Mouse (Mus musculus) spleen, postnatal 14 days (tissue): ENCODE measurements at regions not wholly inside any gene's neighbourhood (a gene's known extent, or its start where the extent isn't known, plus 50 kb on each side); places are given as distances from the start of the nearest gene placed in this dataset.

Experiments used
- DNase-seq, 2 experiments: peaks; one replicate each; pipeline ENCODE4 v3.0.0; 2021 to 2022; ENCODE audit warnings: low spot score in 2 of 2

DNA sequence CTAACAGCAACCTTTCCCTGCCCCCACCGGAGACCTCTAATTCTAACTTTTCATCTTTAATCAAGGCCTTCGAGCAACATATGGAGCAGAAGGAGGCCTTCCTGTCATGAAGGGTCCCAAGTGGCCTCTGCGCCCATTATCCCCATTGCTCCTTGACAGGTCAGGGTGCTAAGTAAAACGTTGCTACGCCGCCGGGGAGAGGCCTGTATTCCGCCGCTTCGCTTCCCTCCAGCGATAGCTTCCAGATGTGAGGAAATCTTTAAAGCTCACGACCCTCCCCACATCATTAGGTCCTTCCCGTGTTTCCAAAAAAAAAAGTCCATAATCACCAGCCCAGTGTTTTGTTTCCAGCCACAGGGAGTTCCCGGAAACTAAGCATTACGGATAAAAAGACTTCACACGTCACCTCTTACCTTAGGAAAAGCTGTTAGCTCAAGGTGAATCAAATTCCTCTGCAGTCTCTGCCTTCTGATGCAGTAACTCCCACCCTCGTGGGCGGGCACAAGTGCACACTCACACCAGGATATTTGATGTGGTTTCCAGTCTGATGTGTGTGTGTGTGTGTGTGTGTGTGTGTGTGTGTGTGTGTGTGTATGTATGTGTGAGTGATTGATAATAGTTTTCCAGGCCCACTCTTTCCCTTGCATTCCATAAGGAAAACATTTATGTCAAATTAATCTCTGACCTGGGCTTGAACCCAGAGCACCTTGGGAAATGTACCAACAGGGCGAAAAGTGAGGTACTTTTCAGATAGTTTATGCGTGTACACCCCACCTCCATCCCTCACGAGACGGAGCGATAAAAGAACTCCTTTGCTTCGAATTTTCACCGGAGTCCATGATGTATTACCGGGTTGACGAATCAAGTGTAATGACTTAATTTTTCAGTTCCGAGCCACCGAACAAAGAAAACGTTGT is 107.5 kb downstream of the Gm45692 start:
- no peak for DNase-seq

- no peak for DNase-seq
These were observed 108.2 kb downstream of the Gm45692 start for GRCm38 (mm10) chr8:26227529-26227895.

- DNase-seq = no peak
These were observed 110.2 kb downstream of the Gm45692 start for GRCm38 (mm10) chr8:26229548-26229947.

- DNase-seq = no peak
These were observed 119.7 kb downstream of the Gm45692 start for GRCm38 (mm10) chr8:26239075-26239474.

DNA sequence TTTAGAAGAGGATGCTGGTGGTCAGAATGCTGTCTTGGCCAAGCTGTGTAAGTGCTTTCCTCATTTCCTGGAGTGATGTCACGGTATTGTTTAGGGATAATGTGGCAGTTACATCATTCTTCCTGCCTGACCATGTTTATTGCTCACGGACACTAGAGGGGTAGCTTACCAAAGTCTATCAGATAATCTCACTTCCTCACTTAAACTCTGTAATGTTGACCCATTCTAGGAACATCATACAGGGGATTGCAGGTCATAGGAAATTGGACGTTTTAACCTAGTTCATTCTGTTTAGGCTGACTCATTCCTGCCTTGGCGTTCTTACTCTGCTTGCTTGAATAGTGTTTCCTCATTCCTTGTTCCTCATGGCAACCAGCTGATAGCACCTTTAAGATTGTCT is 120.3 kb downstream of the Gm45692 start:
- DNase-seq = no peak

DNA sequence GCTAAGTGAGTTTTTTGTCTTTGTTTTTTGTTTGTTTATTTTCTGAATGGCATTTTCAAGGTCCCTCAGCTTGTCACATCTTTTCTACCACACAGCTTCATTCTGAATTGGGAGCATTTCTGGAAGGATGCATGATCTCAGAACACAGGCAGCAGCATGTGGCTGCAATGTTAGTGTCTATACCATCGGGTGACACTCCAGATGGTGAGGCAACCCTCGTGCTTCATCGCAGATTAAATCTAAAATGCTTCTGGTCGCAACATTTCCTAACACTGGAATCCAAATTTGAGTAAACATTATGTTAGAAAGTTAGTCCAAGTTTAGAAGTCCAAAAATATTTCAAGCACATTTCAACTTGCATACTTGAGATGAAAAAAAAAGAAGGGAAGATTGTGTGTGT is 124.4 kb downstream of the Gm45692 start:
- DNase-seq = no peak

DNA sequence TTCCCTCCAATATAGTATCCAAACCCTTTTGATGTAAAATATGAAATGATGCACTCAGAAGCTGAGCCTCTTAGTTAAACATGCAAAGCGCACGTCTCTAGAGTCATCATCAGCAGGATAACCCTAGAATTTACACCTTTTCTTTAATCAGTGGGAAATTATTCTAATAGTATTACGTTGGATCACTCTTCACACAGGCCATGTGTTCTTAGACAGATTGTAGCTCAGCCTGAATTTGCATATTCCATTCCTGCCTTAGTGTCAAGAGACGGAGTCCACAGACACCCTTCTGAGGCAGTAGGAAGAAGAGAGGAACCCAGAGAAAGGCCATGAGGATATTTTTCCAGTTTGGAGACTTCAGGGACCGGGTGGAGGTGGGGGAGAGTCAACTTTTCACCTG is 125.0 kb downstream of the Gm45692 start:
- no peak for DNase-seq

- no peak for DNase-seq
These were observed 135.9 kb downstream of the Gm45692 start for GRCm38 (mm10) chr8:26255191-26255669.

DNA sequence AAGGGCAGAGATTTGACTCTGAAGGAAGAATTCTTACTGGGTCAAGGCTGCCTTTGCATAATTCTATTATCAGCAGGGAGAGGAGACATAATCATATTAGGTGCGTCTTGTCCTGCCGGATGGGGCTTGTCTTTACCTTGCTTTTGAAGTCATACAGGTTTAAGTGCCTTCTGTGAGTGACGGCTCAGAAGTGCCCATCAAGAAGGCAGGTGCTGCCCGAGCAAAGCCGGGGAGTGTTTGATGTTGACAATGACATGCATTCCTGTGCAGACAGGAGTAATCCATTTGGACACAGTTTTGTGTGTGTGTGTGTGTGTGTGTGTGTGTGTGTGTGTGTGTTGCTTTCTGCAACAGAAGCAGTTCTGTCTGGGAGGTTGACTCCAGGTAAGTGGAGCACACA is 141.0 kb downstream of the Gm45692 start:
- no peak for DNase-seq

DNA sequence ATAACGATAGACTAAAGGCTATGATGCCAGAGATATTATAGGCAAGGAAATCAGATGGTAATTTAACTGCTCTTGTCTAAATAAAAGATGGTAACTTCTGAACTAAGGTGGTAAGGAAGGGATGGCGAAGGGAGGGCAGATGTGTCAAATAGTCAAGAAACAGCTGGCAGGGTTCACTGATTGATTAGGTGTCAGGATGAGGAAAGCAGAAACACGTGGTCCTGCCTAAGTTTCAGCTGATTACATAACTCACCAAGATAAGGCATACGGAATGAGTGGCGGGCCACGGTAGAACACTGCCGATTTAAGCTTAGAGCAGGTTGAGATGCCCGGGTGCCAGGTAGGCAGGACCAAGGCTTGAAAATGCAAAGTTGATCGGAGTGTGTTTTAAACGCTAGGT is 143.2 kb downstream of the Gm45692 start:
- no peak for DNase-seq

DNA sequence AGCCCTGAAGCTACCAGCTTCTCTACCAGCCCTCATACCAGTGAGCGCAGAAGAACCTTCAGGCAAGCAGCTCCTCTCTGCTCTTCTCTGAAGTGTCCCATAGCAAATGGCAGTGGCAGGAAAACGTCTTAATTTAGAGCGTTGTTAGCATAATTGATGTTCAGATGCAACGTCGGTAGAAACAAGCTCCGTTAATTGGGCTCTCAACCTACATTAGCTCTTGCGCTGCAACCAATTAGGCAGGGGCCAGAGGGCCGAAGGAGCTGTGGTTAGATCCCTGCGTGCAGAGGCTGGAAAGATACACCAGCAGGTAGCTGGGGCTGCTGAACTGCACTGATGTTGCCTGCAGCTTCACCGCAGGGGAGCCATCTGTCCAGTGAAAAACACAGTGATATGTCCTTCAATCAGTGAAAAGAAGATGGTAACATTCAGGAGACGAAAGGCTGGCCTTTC is 145.6 kb downstream of the Gm45692 start:
- no peak for DNase-seq

DNA sequence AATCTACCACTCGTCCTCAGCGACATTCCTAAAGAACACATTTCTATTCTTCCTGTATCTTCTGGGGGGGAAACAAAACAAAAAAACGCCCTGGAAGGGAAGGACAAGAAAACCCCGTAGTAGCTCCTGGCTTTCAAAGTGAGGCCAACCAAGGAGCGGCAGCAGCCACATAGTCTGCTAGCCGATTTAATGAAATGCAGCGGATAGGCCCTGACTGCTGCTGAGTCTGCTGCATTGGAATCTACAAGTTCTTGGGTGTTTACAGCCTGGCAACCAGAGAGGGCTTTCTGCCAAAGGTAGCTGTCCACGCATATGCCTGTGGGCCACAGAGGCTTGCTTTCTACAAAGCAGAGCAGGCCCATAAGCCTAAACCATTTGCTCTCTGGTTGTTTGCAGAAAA is 146.0 kb downstream of the Gm45692 start:
- DNase-seq = no peak

- DNase-seq = no peak
These were observed 147.1 kb downstream of the Gm45692 start for GRCm38 (mm10) chr8:26266384-26266783.

DNA sequence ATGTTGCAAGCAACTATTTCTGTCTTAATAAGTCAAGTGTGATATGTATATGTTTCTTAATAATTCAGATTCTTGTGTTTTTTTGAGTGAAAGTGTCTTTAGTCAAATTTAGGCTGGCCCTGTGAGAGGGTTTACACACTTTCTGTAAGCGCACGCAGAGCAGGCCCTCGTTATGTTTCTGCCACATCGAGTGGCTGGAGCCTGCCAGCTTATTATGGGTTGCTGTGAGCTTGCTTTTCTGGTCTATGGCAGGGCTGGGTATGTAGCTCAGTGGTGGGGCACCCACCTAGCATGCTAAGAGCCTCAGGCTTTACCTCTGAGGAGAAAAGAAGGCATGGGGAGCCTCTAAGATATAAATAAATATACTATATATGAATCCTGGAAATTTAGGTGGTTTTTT is 148.2 kb downstream of the Gm45692 start:
- DNase-seq = no peak

- no peak for DNase-seq
These were observed 149.5 kb downstream of the Gm45692 start for GRCm38 (mm10) chr8:26268751-26269415.

DNA sequence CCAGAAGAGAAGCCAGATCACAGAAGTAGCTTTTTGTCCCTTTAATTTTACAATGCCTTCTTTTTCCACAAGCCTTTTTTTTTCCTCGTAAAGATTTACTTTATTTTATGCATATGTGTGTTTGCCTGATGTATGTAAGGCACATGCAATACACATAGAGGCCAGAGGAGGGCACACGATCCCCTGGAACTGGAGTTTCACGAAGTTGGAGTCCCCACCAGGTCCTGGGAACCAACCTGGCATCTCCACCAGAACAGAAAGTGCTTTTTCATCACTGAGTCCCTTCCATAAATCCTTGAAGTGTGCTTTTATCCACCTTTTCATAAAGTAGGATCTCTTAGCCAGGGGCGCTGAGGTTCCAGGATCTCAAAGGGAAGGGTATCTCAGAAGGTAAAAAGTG is 152.8 kb downstream of the Gm45692 start:
- no peak for DNase-seq

DNA sequence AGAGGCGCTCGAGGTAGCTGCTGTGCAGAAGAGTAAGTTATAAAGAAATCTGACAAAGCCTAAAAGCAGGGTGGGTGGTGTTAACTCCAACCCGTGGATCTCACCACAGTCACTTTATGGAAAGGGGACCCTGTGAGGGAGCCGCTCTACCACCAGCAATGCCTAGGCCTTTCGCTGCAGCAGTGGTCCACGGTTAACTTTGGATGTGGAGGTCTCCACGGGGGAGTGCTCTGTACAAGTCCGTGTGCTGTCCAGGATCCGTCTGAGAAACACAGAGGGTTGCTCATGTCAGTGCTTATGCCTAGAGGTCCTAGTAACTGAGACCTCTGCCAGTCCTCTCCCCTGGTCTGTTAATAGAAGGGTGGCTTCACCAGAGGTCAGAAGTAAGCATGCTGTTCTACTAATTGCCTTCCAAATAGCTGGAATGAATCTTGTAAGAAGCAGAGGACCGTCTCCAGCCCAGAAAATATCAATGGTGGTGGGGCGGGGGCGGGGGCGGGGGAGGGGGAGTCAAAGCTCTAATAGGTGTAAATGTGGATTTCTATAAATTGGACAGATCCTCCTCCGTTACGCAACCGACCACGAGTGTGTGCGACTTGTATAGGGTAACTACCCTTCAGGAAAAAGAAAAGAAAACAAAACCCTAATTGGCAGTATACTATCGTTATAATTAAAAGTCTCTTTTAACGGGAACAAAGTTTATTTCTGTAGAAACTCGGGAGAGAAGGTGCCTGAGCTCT is 153.5 kb downstream of the Gm45692 start:
- no peak for DNase-seq

GRCm38 (mm10) chr8:26273415-26273760 is 154.1 kb downstream of the Gm45692 start:
- DNase-seq = no peak

DNA sequence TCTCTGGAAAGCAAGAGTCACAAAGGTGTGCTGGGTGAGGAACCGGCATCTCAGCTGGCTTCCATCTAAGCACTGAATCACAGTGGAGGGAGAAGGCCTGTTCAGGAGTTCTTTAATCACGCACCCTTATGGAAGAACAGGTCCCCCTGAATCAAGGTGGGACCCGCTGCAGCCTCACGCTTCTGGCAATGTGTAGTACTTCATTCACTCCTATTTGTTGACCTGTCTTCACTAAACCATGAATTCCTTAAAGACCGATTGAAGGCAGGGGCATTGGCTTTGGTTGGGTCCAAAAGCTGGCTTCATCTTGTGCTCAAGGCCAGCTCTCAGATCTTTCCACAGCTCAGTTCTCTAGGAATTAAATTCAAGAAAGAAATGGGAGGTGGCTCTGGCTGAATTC is 154.5 kb downstream of the Gm45692 start:
- no peak for DNase-seq

GRCm38 (mm10) chr8:26274481-26274880 is 155.1 kb downstream of the Gm45692 start:
- DNase-seq = no peak

- DNase-seq = no peak
These were observed 163.0 kb downstream of the Gm45692 start for GRCm38 (mm10) chr8:26282156-26282935.

- DNase-seq = no peak
These were observed 164.6 kb downstream of the Gm45692 start for GRCm38 (mm10) chr8:26283957-26284356.
